Mouse (Mus musculus): ENCODE measurements at regions not wholly inside any gene's neighbourhood (a gene's known extent, or its start where the extent isn't known, plus 50 kb on each side); places are given as distances from the start of the nearest gene placed in this dataset.

DNA sequence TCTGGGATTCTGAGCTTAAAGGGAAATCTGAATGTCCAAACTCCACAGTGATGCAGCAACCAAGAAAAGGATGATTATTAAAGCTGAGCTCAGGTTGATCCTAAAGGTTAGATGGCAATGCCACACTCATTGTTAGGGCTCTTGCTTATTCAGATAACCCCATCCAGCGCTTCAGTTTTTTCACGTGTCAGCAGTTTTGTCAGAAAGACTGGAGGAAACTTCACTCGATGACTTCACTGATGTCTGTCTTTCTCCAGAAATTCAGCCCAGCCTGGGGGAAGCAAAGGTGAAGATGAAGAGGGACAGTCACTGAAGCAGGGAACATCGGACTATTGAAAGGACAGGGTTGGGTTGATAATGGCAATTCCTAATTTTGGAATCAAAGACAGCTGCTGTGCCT lies 91.4 kb downstream of the Ccdc71l start:
- TF ChIP-seq CTCF (IDR thresholded peaks at IDR 0.05; ENCODE audit: low read depth), result no peak
- no peaks in the 10 kb centered on the region for H3K27me3 ChIP-seq (ENCODE audit: insufficient read depth, low read length)
- no peak overlapping the region for H3K9ac ChIP-seq (replicated peaks; ENCODE audit: low read length)
- no peaks in the 10 kb centered on the region for H3K9me3 ChIP-seq (ENCODE audit: low read length)
- no peak overlapping the region for H3K4me3 ChIP-seq (ENCODE audit: low read length)
- H3K4me2 ChIP-seq (ENCODE audit: low read depth, low read length), result no peak overlapping the region
- DNase-seq (ENCODE audit: low spot score), result no peak
- no peaks in the 10 kb centered on the region for H3K4me1 ChIP-seq (ENCODE audit: insufficient read depth, low read length)
- H3K36me3 ChIP-seq (ENCODE audit: insufficient read depth, low read length), result no peaks in the 10 kb centered on the region
- 78% methylated on average over 4 of the region's 4 CpGs for WGBS
- no peak overlapping the region for H3K27ac ChIP-seq
- no peak for ATAC-seq

DNA sequence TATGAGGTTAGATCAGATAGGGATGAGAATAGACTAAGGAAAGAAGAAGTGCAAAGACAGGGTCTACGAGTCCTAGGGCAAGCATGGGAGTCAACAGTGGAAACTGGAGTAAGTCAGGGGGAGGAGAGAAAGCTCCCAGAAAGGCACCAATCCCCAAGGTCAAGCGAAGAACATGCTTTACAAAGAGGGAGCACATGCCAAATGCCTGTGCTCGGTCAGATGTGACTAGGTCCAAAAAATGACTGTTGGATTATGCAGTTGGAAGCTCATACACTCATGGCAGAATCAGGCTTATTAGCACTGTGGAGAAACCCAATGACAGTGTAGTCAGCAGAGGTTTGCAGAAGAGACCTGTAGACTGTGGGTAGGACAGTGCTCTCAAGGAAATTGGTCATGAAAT lies 100.9 kb downstream of the Ccdc71l start:
- Histone ChIP-seq H3K4me3 (ENCODE audit: low read length) (no peak overlapping the region), H3K27ac (no peak overlapping the region), H3K4me1 (ENCODE audit: insufficient read depth, low read length) (no peaks in the 10 kb centered on the region), H3K9me3 (ENCODE audit: low read length) (no peaks in the 10 kb centered on the region), H3K27me3 (ENCODE audit: insufficient read depth, low read length) (no peaks in the 10 kb centered on the region), H3K36me3 (ENCODE audit: insufficient read depth, low read length) (no peaks in the 10 kb centered on the region), H3K9ac (replicated peaks; ENCODE audit: low read length) (no peak overlapping the region), H3K4me2 (ENCODE audit: low read depth, low read length) (no peak overlapping the region)
- no peak for TF ChIP-seq CTCF (IDR thresholded peaks at IDR 0.05; ENCODE audit: low read depth)
- WGBS, result 73% methylated on average over 3 of the region's 3 CpGs
- DNase-seq (ENCODE audit: low spot score) (no peak), ATAC-seq (no peak)

DNA sequence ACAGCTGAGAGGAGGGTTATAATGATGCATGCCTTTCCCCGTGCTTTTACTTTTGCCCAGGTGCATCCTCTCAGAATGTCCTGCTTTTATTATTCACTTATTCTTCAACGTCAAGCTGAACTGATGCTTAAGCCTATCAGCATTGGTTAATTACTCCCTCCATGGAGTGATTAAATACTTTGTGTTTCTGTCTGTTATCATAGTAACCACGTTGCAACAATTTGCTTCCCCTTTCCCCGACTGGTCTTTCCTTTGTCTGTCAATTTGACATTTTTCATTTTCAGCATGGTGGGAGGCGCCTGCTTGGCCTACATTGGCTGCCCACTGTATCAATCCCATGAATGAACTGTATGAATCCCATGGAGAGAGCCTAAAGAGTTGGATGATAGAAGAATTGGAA lies 101.8 kb downstream of the Ccdc71l start:
- no peaks in the 10 kb centered on the region for H3K4me1 ChIP-seq (ENCODE audit: insufficient read depth, low read length)
- H3K27ac ChIP-seq, result no peak overlapping the region
- no peaks in the 10 kb centered on the region for H3K36me3 ChIP-seq (ENCODE audit: insufficient read depth, low read length)
- WGBS, result 47% methylated on average over 5 of the region's 5 CpGs
- no peak overlapping the region for H3K9ac ChIP-seq (replicated peaks; ENCODE audit: low read length)
- DNase-seq (ENCODE audit: low spot score) (no peak), ATAC-seq (no peak)
- H3K27me3 ChIP-seq (ENCODE audit: insufficient read depth, low read length), result no peaks in the 10 kb centered on the region
- no peak overlapping the region for H3K4me2 ChIP-seq (ENCODE audit: low read depth, low read length)
- no peak overlapping the region for H3K4me3 ChIP-seq (ENCODE audit: low read length)
- no peaks in the 10 kb centered on the region for H3K9me3 ChIP-seq (ENCODE audit: low read length)
- no peak for TF ChIP-seq CTCF (IDR thresholded peaks at IDR 0.05; ENCODE audit: low read depth)

DNA sequence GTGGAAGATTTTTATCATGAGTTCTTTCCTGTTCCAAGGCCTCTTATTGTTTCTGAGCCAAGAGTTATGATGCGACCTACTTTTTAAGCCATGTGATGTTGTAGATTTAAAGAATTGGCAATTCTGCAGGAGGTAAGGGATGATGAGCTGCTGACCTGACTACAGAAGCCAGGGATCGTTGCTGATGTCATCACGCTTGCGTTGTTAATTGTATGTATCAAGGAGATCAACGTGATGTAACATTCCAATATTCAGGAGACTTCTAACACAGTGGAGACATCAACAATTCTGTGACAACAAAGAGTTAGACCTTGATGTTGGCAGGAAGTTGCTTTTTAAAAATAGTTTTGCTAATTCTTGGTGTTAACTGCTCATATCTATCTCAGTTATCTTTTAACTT lies 102.5 kb downstream of the Ccdc71l start:
- no peak for TF ChIP-seq CTCF (IDR thresholded peaks at IDR 0.05; ENCODE audit: low read depth)
- 93% methylated on average over 5 of the region's 5 CpGs for WGBS

DNA sequence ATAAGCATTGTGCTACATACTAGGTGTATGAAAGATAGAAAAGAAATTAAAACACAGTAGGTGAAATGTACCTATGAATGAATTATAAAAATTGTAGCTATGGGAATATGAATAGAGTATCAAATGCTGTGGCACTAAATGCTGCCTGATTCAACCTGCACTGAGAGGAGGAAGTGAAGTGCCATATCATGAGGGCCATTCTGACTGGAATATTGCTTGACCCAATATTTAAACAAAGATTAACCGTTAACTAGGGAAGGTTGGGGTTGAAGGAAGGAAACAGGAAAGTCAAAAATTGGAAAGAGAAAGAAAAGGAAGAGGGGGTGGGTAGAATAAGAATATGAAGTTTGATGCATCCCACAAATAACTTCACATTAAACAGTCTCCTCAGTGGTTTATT lies 103.8 kb downstream of the Ccdc71l start:
- Histone ChIP-seq H3K4me2 (ENCODE audit: low read depth, low read length) (no peak overlapping the region), H3K4me1 (ENCODE audit: insufficient read depth, low read length) (no peaks in the 10 kb centered on the region), H3K36me3 (ENCODE audit: insufficient read depth, low read length) (no peaks in the 10 kb centered on the region), H3K9ac (replicated peaks; ENCODE audit: low read length) (no peak overlapping the region), H3K27ac (no peak overlapping the region), H3K4me3 (ENCODE audit: low read length) (no peak overlapping the region), H3K9me3 (ENCODE audit: low read length) (no peaks in the 10 kb centered on the region), H3K27me3 (ENCODE audit: insufficient read depth, low read length) (no peaks in the 10 kb centered on the region)
- 78% methylated on average over 1 of the region's 1 CpGs for WGBS
- no peak for ATAC-seq
- no peak for DNase-seq (ENCODE audit: low spot score)
- TF ChIP-seq CTCF (IDR thresholded peaks at IDR 0.05; ENCODE audit: low read depth), result no peak

More for the DNA sequence above, 102.5 kb downstream of the Ccdc71l start:
- Histone ChIP-seq H3K36me3 (ENCODE audit: insufficient read depth, low read length) (no peaks in the 10 kb centered on the region), H3K4me2 (ENCODE audit: low read depth, low read length) (no peak overlapping the region), H3K9me3 (ENCODE audit: low read length) (no peaks in the 10 kb centered on the region), H3K4me1 (ENCODE audit: insufficient read depth, low read length) (no peaks in the 10 kb centered on the region), H3K27ac (no peak overlapping the region), H3K4me3 (ENCODE audit: low read length) (no peak overlapping the region), H3K9ac (replicated peaks; ENCODE audit: low read length) (no peak overlapping the region), H3K27me3 (ENCODE audit: insufficient read depth, low read length) (no peaks in the 10 kb centered on the region)
- ATAC-seq (no peak), DNase-seq (ENCODE audit: low spot score) (no peak)

DNA sequence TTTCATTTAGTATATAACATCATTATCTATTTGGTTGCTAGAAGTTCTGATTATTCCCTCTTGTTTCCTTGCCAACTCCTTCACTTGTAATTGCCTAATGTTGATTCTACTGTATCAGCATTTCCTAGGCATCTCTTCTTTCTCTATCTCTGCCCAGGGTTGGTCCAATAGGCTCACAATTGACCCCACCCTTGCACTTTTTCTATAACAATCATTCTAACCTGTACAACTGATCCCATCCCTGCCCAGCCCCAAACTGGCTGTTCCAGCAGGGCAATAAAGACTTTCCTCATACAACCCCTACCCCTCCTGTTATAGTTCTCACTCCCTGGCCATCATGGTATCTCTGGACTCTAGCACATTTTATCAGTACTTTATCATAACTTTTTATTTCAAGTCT lies 104.3 kb downstream of the Ccdc71l start:
- ATAC-seq (no peak), DNase-seq (ENCODE audit: low spot score) (no peak)
- no peak overlapping the region for H3K9ac ChIP-seq (replicated peaks; ENCODE audit: low read length)
- H3K4me1 ChIP-seq (ENCODE audit: insufficient read depth, low read length), result no peaks in the 10 kb centered on the region
- TF ChIP-seq CTCF (IDR thresholded peaks at IDR 0.05; ENCODE audit: low read depth), result no peak
- no peaks in the 10 kb centered on the region for H3K36me3 ChIP-seq (ENCODE audit: insufficient read depth, low read length)
- H3K27ac ChIP-seq, result no peak overlapping the region
- no peaks in the 10 kb centered on the region for H3K9me3 ChIP-seq (ENCODE audit: low read length)
- no peak overlapping the region for H3K4me2 ChIP-seq (ENCODE audit: low read depth, low read length)
- no peaks in the 10 kb centered on the region for H3K27me3 ChIP-seq (ENCODE audit: insufficient read depth, low read length)
- no peak overlapping the region for H3K4me3 ChIP-seq (ENCODE audit: low read length)

DNA sequence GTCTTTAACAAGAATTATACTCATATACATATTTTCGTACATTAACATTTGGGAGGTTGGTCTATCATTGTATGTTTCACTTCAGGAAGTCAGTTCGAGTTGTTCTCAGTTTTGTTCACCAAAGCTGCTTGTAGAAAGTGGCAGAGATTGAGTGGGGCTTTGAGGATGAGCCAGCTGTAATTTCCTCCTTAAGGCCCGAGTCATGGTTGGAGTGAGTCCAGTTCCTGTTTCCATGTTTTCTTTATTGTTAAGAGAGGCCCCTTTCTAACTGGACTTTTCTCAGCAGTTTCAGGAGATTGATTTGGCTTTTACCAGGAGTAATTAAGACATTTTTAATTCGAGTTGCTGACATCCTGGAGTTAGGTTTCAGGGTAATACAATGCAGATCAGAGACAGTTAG lies 107.7 kb downstream of the Ccdc71l start:
- ATAC-seq (no peak), DNase-seq (ENCODE audit: low spot score) (no peak)
- H3K9me3 ChIP-seq (ENCODE audit: low read length), result no peaks in the 10 kb centered on the region
- no peak for TF ChIP-seq CTCF (IDR thresholded peaks at IDR 0.05; ENCODE audit: low read depth)
- H3K4me3 ChIP-seq (ENCODE audit: low read length), result no peak overlapping the region
- H3K4me1 ChIP-seq (ENCODE audit: insufficient read depth, low read length), result no peaks in the 10 kb centered on the region
- no peaks in the 10 kb centered on the region for H3K36me3 ChIP-seq (ENCODE audit: insufficient read depth, low read length)
- WGBS, result 53% methylated on average over 4 of the region's 4 CpGs
- H3K27ac ChIP-seq, result no peak overlapping the region
- H3K4me2 ChIP-seq (ENCODE audit: low read depth, low read length), result no peak overlapping the region
- H3K9ac ChIP-seq (replicated peaks; ENCODE audit: low read length), result no peak overlapping the region
- no peaks in the 10 kb centered on the region for H3K27me3 ChIP-seq (ENCODE audit: insufficient read depth, low read length)

All from hindbrain, postnatal 0 days (tissue).